Mouse (Mus musculus) erythroblast, embryonic 14.5 days (primary cell): Measurements from ENCODE around the gene Fam20a.

Experiments
- GATA1 ChIP-seq: IDR thresholded peaks from 2 replicates; pipeline ENCODE4 v1.6.1; 2012; ENCODE audit warnings: low read length, inconsistent platforms, mixed read lengths
- TAL1 ChIP-seq: IDR thresholded peaks from 3 replicates; pipeline ENCODE4 v1.6.1; 2012; ENCODE audit warnings: low read length, inconsistent platforms, mixed read lengths

- no peak for TF ChIP-seq TAL1
- no peak for TF ChIP-seq GATA1
Measured at GRCm38 (mm10) chr11:109697089-109697643, 24.9 kb downstream of the Fam20a start.
